Mouse (Mus musculus) limb, embryonic 14.5 days (tissue): ENCODE results near the gene Tmem63b. TPM values are rescaled to one million over a fixed set of nuclear protein-coding genes. Genes with fewer than 3 reads are reported as not detected.

Source experiments
- ATAC-seq: fragments of 200-750 bp; cut with Nextera tagmentation; 2 replicates; pipeline ENCODE4 v1.8.0; 2017; ENCODE audit warnings: low read depth, moderate number of reproducible peaks, moderate TSS enrichment; ENCODE audit not compliant: low FRiP score
- DNase-seq: peaks from one replicate; pipeline ENCODE4 v3.0.0-alpha.2; 2015; ENCODE audit warnings: low spot score
- H3K27ac ChIP-seq: fragments of 300-500 bp; sonication (generic); replicated peaks from 2 replicates; pipeline ENCODE4 v1.5.1; 2014; ENCODE audit warnings: low read depth, mild to moderate bottlenecking, low read length, moderate library complexity, mixed read lengths
- H3K27me3 ChIP-seq: fragments of 300-500 bp; sonication (generic); 2 replicates; pipeline ENCODE4 v1.6.1; 2014; ENCODE audit warnings: low read length, mixed read lengths; ENCODE audit not compliant: control insufficient read depth, insufficient read depth
- H3K36me3 ChIP-seq: fragments of 300-500 bp; sonication (generic); 2 replicates; pipeline ENCODE4 v1.6.1; 2014; ENCODE audit warnings: mild to moderate bottlenecking, low read length, moderate library complexity, mixed read lengths; ENCODE audit not compliant: control insufficient read depth, insufficient read depth
- H3K4me1 ChIP-seq: fragments of 300-500 bp; sonication (generic); 2 replicates; pipeline ENCODE4 v1.6.1; 2014; ENCODE audit warnings: antibody characterized with exemption, low read length, mixed read lengths; ENCODE audit not compliant: control insufficient read depth, insufficient read depth
- H3K4me2 ChIP-seq: fragments of 300-500 bp; sonication (generic); replicated peaks from 2 replicates; pipeline ENCODE4 v1.6.1; 2014; ENCODE audit warnings: low read depth, mild to moderate bottlenecking, low read length, moderate library complexity; ENCODE audit not compliant: severe bottlenecking
- H3K4me3 ChIP-seq: fragments of 300-500 bp; sonication (generic); replicated peaks from 2 replicates; pipeline ENCODE4 v1.5.1; 2014; ENCODE audit warnings: low read length
- H3K9ac ChIP-seq: fragments of 300-500 bp; sonication (generic); 2 replicates; pipeline ENCODE4 v1.6.1; 2014; ENCODE audit warnings: mild to moderate bottlenecking, low read depth, low read length, moderate library complexity; ENCODE audit not compliant: severe bottlenecking
- H3K9me3 ChIP-seq: fragments of 300-500 bp; sonication (generic); 2 replicates; pipeline ENCODE4 v1.6.1; 2016; ENCODE audit warnings: low read length; ENCODE audit not compliant: control insufficient read depth
- POLR2A ChIP-seq: fragments of 200-500 bp; IDR thresholded peaks from 2 replicates; pipeline ENCODE4 v1.8.0; 2012; ENCODE audit warnings: inconsistent platforms, mild to moderate bottlenecking, moderate library complexity, borderline replicate concordance; ENCODE audit not compliant: insufficient read depth, insufficient read length; ENCODE audit errors: extremely low read depth
- WGBS: fragments of 180-500 bp; shearing (Covaris S2); extraction: QIAGEN DNeasy Blood & Tissue Kit; methylation state at CpG from one replicate; pipeline ENCODE4 v1.1.7; 2014; 5-methylcytosine and 5-hydroxymethylcytosine counted together
- polyA plus RNA-seq, 2 experiments: library from polyadenylated mRNA; depleted of rRNA in 1 of 2; stranded (reverse) in 1 of 2; unstranded in 1 of 2; fragments of >200 nt; fragmentation: Nextera tagmentation in 1 of 2; extraction: Ambion mirVana in 1 of 2; gene quantifications; 2 replicates each; pipeline versions ENCODE4 v1.2.1 to v1.2.3; 2012 to 2014

Tmem63b gene
- polyA plus RNA-seq, 2 experiments: 24.5 to 90.7 TPM

GRCm38 (mm10) chr17:45659225-45659624 is 27.5 kb downstream of the Tmem63b start, which contains the start of gene Capn11:
Capn11 (minus strand) TSS chr17:45659325.
- Histone ChIP-seq H3K27ac (no peak within 1 kb of the TSS), H3K36me3 (peaks cover 32% of the 10 kb centered on the region), H3K4me3 (no peak within 1 kb of the TSS), H3K9ac (no peak within 1 kb of the TSS), H3K4me2 (no peak within 1 kb of the TSS), H3K9me3 (no peaks in the 10 kb centered on the region), H3K27me3 (no peaks in the 10 kb centered on the region), H3K4me1 (no peaks in the 10 kb centered on the region)
- no peak for TF ChIP-seq POLR2A
- ATAC-seq (no peak), DNase-seq (no peak)
- WGBS: 75% methylated on average over 4 of the region's 4 CpGs

GRCm38 (mm10) chr17:45655820-45656219 is 30.9 kb downstream of the Tmem63b start:
- no peaks in the 10 kb centered on the region for H3K4me1 ChIP-seq

GRCm38 (mm10) chr17:45653233-45653632 is 33.5 kb downstream of the Tmem63b start:
- Histone ChIP-seq H3K27me3 (no peaks in the 10 kb centered on the region), H3K4me1 (no peaks in the 10 kb centered on the region), H3K4me3 (no peak overlapping the region), H3K27ac (no peak overlapping the region), H3K9ac (no peak overlapping the region), H3K4me2 (no peak overlapping the region), H3K36me3 (no peaks in the 10 kb centered on the region), H3K9me3 (no peaks in the 10 kb centered on the region)
- ATAC-seq (no peak), DNase-seq (no peak)
- no peak for TF ChIP-seq POLR2A
- WGBS: 71% methylated on average over 7 of the region's 7 CpGs

More at GRCm38 (mm10) chr17:45655820-45656219, 30.9 kb downstream of the Tmem63b start:
- Histone ChIP-seq H3K9me3 (no peaks in the 10 kb centered on the region), H3K36me3 (peaks cover 5% of the 10 kb centered on the region), H3K4me2 (no peak overlapping the region), H3K27me3 (no peaks in the 10 kb centered on the region), H3K27ac (no peak overlapping the region), H3K9ac (no peak overlapping the region), H3K4me3 (no peak overlapping the region)
- WGBS: 24% methylated on average over 5 of the region's 6 CpGs
- no peak for ATAC-seq
- no peak for DNase-seq
- TF ChIP-seq POLR2A: no peak

- Histone ChIP-seq H3K9ac (no peak overlapping the region), H3K27me3 (no peaks in the 10 kb centered on the region), H3K4me2 (no peak overlapping the region), H3K4me1 (no peaks in the 10 kb centered on the region), H3K27ac (no peak overlapping the region), H3K4me3 (no peak overlapping the region), H3K36me3 (no peaks in the 10 kb centered on the region), H3K9me3 (no peaks in the 10 kb centered on the region)
- DNase-seq (no peak), ATAC-seq (no peak)
- WGBS: 90% methylated on average over 4 of the region's 4 CpGs
- TF ChIP-seq POLR2A: no peak
Measured at GRCm38 (mm10) chr17:45644185-45644584, 42.5 kb downstream of the Tmem63b start.

DNA sequence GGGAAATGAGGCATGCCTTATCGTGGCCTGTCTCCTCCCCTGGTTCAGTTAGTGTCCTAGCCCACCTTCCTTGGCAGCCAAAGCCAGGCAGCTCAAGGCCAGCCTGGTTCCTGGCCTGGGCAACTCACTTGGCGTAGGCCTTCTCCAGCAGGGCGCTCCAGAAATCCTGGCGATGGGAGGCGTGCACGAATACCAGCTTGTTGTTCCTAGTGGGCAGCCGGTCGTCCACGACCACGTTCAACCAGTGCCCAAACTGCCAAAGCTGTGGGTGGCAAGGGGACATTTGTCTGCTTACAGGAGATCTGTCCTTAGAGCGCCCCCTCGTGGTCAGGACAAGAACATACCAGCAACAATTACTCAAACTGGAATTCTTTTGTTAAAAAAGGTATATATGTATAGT is 44.0 kb downstream of the Tmem63b start:
- Histone ChIP-seq H3K27me3 (no peaks in the 10 kb centered on the region), H3K9ac (no peak overlapping the region), H3K27ac (no peak overlapping the region), H3K4me3 (no peak overlapping the region), H3K9me3 (no peaks in the 10 kb centered on the region), H3K4me2 (no peak overlapping the region), H3K36me3 (no peaks in the 10 kb centered on the region), H3K4me1 (no peaks in the 10 kb centered on the region)
- TF ChIP-seq POLR2A: no peak
- WGBS: 28% methylated on average over 12 of the region's 12 CpGs
- DNase-seq (peak; percentile 42), ATAC-seq (no peak)

GRCm38 (mm10) chr17:45641981-45642380 is 44.7 kb downstream of the Tmem63b start:
- no peak overlapping the region for H3K4me2 ChIP-seq
- no peak for TF ChIP-seq POLR2A
- no peaks in the 10 kb centered on the region for H3K27me3 ChIP-seq
- no peak for DNase-seq
- no peak overlapping the region for H3K27ac ChIP-seq
- H3K9ac ChIP-seq: no peak overlapping the region
- no peak for ATAC-seq
- H3K4me3 ChIP-seq: no peak overlapping the region
- no peaks in the 10 kb centered on the region for H3K4me1 ChIP-seq
- no peaks in the 10 kb centered on the region for H3K9me3 ChIP-seq
- H3K36me3 ChIP-seq: no peaks in the 10 kb centered on the region
- 90% methylated on average over 8 of the region's 8 CpGs for WGBS
